Mouse (Mus musculus) forebrain, embryonic 13.5 days (tissue): ENCODE measurements around the gene Myo1b. TPM values are rescaled to one million over a fixed set of nuclear protein-coding genes. Genes with fewer than 3 reads are reported as not detected.

Source experiments
- ATAC-seq: fragments of 200-750 bp; cut with Nextera tagmentation; 2 replicates; pipeline ENCODE4 v1.8.0; 2017
- H3K27ac ChIP-seq: fragments of 300-500 bp; sonication (generic); 2 replicates; pipeline ENCODE4 v1.5.1; 2015; ENCODE audit warnings: inconsistent platforms, mild to moderate bottlenecking, moderate library complexity
- H3K27me3 ChIP-seq: fragments of 300-500 bp; sonication (generic); 2 replicates; pipeline ENCODE4 v1.6.1; 2015; ENCODE audit warnings: mild to moderate bottlenecking, inconsistent platforms
- H3K36me3 ChIP-seq: fragments of 300-500 bp; sonication (generic); 2 replicates; pipeline ENCODE4 v1.6.1; 2015; ENCODE audit warnings: mild to moderate bottlenecking, inconsistent platforms; ENCODE audit not compliant: poor library complexity, severe bottlenecking
- H3K4me1 ChIP-seq: fragments of 300-500 bp; sonication (generic); 2 replicates; pipeline ENCODE4 v1.6.1; 2015; ENCODE audit warnings: inconsistent platforms
- H3K4me2 ChIP-seq: fragments of 300-500 bp; sonication (generic); 2 replicates; pipeline ENCODE4 v1.6.1; 2015; ENCODE audit warnings: inconsistent platforms, mild to moderate bottlenecking, moderate library complexity
- H3K4me3 ChIP-seq: fragments of 300-500 bp; sonication (generic); 2 replicates; pipeline ENCODE4 v1.5.1; 2015; ENCODE audit warnings: mild to moderate bottlenecking, inconsistent platforms
- H3K9ac ChIP-seq: fragments of 300-500 bp; sonication (generic); 2 replicates; pipeline ENCODE4 v1.6.1; 2015; ENCODE audit warnings: mild to moderate bottlenecking, inconsistent platforms
- H3K9me3 ChIP-seq: fragments of 300-500 bp; sonication (generic); replicated peaks from 2 replicates; pipeline ENCODE4 v1.6.1; 2016; ENCODE audit warnings: inconsistent platforms
- WGBS: fragments of 180-500 bp; shearing (Covaris S2); methylation state at CpG from one replicate; pipeline ENCODE4 v1.1.7; 2015; 5-methylcytosine and 5-hydroxymethylcytosine counted together
- polyA plus RNA-seq: library from polyadenylated mRNA; unstranded; fragments of >200 nt; fragmentation: Nextera tagmentation; extraction: Ambion mirVana; gene quantifications from 2 replicates; pipeline ENCODE4 v1.2.1, GENCODE M21; 2015

Myo1b gene
- polyA plus RNA-seq, 1 experiment from 2014 or later, result 112 TPM

GRCm38 (mm10) chr1:51758326-51759109, 157.4 kb downstream of the Myo1b start:
- Histone ChIP-seq H3K27me3 (no peaks in the 10 kb centered on the region), H3K36me3 (peaks cover 89% of the 10 kb centered on the region), H3K4me3 (no peak overlapping the region), H3K9ac (no peak overlapping the region), H3K4me2 (no peak overlapping the region), H3K4me1 (no peaks in the 10 kb centered on the region), H3K9me3 (no peaks in the 10 kb centered on the region), H3K27ac (no peak overlapping the region)
- WGBS, result 74% methylated on average over 15 of the region's 15 CpGs
- ATAC-seq, result no peak

GRCm38 (mm10) chr1:51753621-51754020, 162.2 kb downstream of the Myo1b start:
- Histone ChIP-seq H3K9me3 (no peaks in the 10 kb centered on the region), H3K27me3 (no peaks in the 10 kb centered on the region), H3K4me1 (no peaks in the 10 kb centered on the region), H3K27ac (no peak overlapping the region), H3K9ac (no peak overlapping the region), H3K36me3 (peaks cover 72% of the 10 kb centered on the region), H3K4me2 (no peak overlapping the region), H3K4me3 (no peak overlapping the region)
- ATAC-seq, result no peak
- 95% methylated on average over 6 of the region's 6 CpGs for WGBS

- no peak overlapping the region for H3K4me3 ChIP-seq
- WGBS, result 71% methylated on average over 10 of the region's 10 CpGs
- H3K9me3 ChIP-seq, result no peaks in the 10 kb centered on the region
- no peak overlapping the region for H3K27ac ChIP-seq
- H3K9ac ChIP-seq, result no peak overlapping the region
- peaks cover 48% of the 10 kb centered on the region for H3K36me3 ChIP-seq
- ATAC-seq, result no peak
- no peaks in the 10 kb centered on the region for H3K27me3 ChIP-seq
- peaks cover 5% of the 10 kb centered on the region; the same call in 1 of the 2 replicates for H3K4me1 ChIP-seq
- no peak overlapping the region for H3K4me2 ChIP-seq
Observed at GRCm38 (mm10) chr1:51751006-51751405, 164.9 kb downstream of the Myo1b start.

- Histone ChIP-seq H3K4me2 (no peak overlapping the region), H3K36me3 (peaks cover 35% of the 10 kb centered on the region), H3K9ac (no peak overlapping the region), H3K9me3 (no peaks in the 10 kb centered on the region), H3K4me1 (peaks cover 5% of the 10 kb centered on the region; the same call in 1 of the 2 replicates), H3K27me3 (no peaks in the 10 kb centered on the region), H3K4me3 (no peak overlapping the region), H3K27ac (no peak overlapping the region)
- ATAC-seq, result no peak
- 81% methylated on average over 2 of the region's 2 CpGs for WGBS
Observed at GRCm38 (mm10) chr1:51748306-51748705, 167.6 kb downstream of the Myo1b start.

GRCm38 (mm10) chr1:51747494-51747893, 168.4 kb downstream of the Myo1b start:
- no peak for ATAC-seq
- H3K27me3 ChIP-seq, result no peaks in the 10 kb centered on the region
- peaks cover 5% of the 10 kb centered on the region; the same call in 1 of the 2 replicates for H3K4me1 ChIP-seq
- no peak overlapping the region for H3K4me2 ChIP-seq
- no peak overlapping the region for H3K27ac ChIP-seq
- no peaks in the 10 kb centered on the region for H3K9me3 ChIP-seq
- no peak overlapping the region for H3K9ac ChIP-seq
- peaks cover 31% of the 10 kb centered on the region for H3K36me3 ChIP-seq
- H3K4me3 ChIP-seq, result no peak overlapping the region
- WGBS, result 37% methylated on average over 12 of the region's 12 CpGs

- ATAC-seq, result no peak
- Histone ChIP-seq H3K27me3 (no peaks in the 10 kb centered on the region), H3K4me3 (no peak overlapping the region), H3K9me3 (no peaks in the 10 kb centered on the region), H3K9ac (no peak overlapping the region), H3K4me2 (no peak overlapping the region), H3K36me3 (peaks cover 26% of the 10 kb centered on the region), H3K4me1 (peaks cover 5% of the 10 kb centered on the region; the same call in 1 of the 2 replicates), H3K27ac (no peak overlapping the region)
- 76% methylated on average over 15 of the region's 15 CpGs for WGBS
Observed at GRCm38 (mm10) chr1:51746711-51747240, 169.1 kb downstream of the Myo1b start.

GRCm38 (mm10) chr1:51743756-51744425, 172.0 kb downstream of the Myo1b start:
- Histone ChIP-seq H3K27me3 (no peaks in the 10 kb centered on the region), H3K9ac (no peak overlapping the region), H3K4me3 (no peak overlapping the region), H3K36me3 (peaks cover 12% of the 10 kb centered on the region), H3K27ac (no peak overlapping the region), H3K9me3 (no peaks in the 10 kb centered on the region), H3K4me2 (no peak overlapping the region), H3K4me1 (peaks cover 5% of the 10 kb centered on the region; the same call in 1 of the 2 replicates)
- ATAC-seq, result no peak
- WGBS, result 79% methylated on average over 3 of the region's 3 CpGs

GRCm38 (mm10) chr1:51742586-51742985, 173.3 kb downstream of the Myo1b start:
- 100% methylated on average over 1 of the region's 1 CpGs for WGBS
- Histone ChIP-seq H3K27me3 (no peaks in the 10 kb centered on the region), H3K4me3 (no peak overlapping the region), H3K9me3 (no peaks in the 10 kb centered on the region), H3K27ac (no peak overlapping the region), H3K9ac (no peak overlapping the region), H3K36me3 (peaks cover 12% of the 10 kb centered on the region), H3K4me2 (no peak overlapping the region), H3K4me1 (peaks cover 5% of the 10 kb centered on the region; the same call in 1 of the 2 replicates)
- no peak for ATAC-seq

- 92% methylated on average over 10 of the region's 10 CpGs for WGBS
- Histone ChIP-seq H3K27me3 (no peaks in the 10 kb centered on the region), H3K9me3 (no peaks in the 10 kb centered on the region), H3K27ac (no peak overlapping the region), H3K4me2 (no peak overlapping the region), H3K4me1 (no peaks in the 10 kb centered on the region), H3K36me3 (peaks cover 12% of the 10 kb centered on the region), H3K9ac (no peak overlapping the region), H3K4me3 (no peak overlapping the region)
- no peak for ATAC-seq
Observed at GRCm38 (mm10) chr1:51740626-51741231, 175.1 kb downstream of the Myo1b start.

- H3K9ac ChIP-seq, result no peak overlapping the region
- no peak for ATAC-seq
- no peaks in the 10 kb centered on the region for H3K9me3 ChIP-seq
- no peak overlapping the region for H3K4me3 ChIP-seq
- no peaks in the 10 kb centered on the region for H3K27me3 ChIP-seq
- WGBS, result 85% methylated on average over 5 of the region's 5 CpGs
- H3K4me2 ChIP-seq, result no peak overlapping the region
- no peak overlapping the region for H3K27ac ChIP-seq
- 0 out of 2 replicates have a peak, but pooled peaks cover 4% of the 10 kb centered on the region for H3K36me3 ChIP-seq
- H3K4me1 ChIP-seq, result no peaks in the 10 kb centered on the region
Observed at GRCm38 (mm10) chr1:51739252-51739852, 176.5 kb downstream of the Myo1b start.

- Histone ChIP-seq H3K4me2 (no peak overlapping the region), H3K4me1 (no peaks in the 10 kb centered on the region), H3K27me3 (no peaks in the 10 kb centered on the region), H3K9ac (no peak overlapping the region), H3K4me3 (no peak overlapping the region), H3K9me3 (peaks cover 3% of the 10 kb centered on the region), H3K36me3 (no peaks in the 10 kb centered on the region), H3K27ac (no peak overlapping the region)
- WGBS, result 85% methylated on average over 2 of the region's 2 CpGs
- no peak for ATAC-seq
Observed at GRCm38 (mm10) chr1:51736822-51737221, 179.0 kb downstream of the Myo1b start.
